Mouse (Mus musculus): ENCODE measurements around the gene Trim30b.
"Not testable (repeated sequence)": the region's sequence is repeated elsewhere in the genome, so short reads cannot be mapped to it uniquely, and the experiment has no call there.

Gene Trim30b

GRCm38 (mm10) chr7:104369736-104370414 is at the start of gene Trim30b:
TSS of gene Trim30b (minus strand) at chr7:104369884.
- in situ Hi-C loops (cut with MboI, MseI): loop anchor here (5.0 to 10.0 kb wide), 2 partner anchors 232 to 235 kb away; partner anchors contain the start of gene Olfr655 (in 2 of the 2)

DNA sequence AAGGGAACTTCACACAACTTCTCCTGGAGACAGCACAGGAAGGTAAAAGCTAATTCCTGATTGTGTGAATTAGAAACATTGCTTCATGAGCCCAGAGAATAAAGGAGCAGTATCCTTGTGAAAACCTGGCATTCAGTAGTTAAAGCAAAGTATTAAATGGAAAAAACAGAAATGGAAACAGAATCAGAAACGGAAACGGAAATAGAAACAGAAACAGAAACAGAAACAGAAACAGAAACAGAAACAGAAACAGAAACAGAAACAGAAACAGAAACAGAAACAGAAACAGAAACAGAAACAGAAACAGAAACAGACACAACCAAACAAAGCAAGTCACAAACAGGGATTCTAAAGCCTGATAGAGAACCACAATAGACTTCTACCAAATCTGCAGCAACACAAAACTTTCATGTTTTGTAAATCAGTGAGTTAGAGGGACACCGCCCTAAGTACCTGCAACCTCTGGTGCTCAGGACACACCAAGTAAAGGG is 34.8 kb upstream of the Trim30b start:
- in situ Hi-C loops (cut with MboI, MseI): no loop called here

- in situ Hi-C loops (cut with MboI, MseI): no loop called here
These were observed 31.5 kb upstream of the Trim30b start for GRCm38 (mm10) chr7:104401140-104401539.

DNA sequence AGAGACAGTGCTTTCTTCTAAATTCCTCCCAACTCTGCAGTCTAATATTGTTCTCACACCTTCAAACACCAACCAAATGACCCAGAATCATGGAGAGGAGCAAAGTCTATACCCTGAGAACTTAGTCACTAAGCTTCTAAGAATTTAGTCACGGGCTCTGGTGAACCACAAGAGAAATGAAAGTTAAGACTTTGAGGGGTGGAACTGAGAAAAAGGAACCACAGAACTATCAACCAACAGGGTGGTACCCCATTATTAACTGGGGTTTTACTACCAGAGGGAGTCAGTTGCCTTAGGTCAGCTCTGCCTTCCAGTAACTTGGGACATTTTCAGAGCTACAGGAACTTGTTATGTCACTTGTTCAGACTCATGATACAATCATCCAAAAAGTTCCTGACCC is 31.0 kb upstream of the Trim30b start, which contains the start of gene Trim30c:
Gene Trim30c (minus strand): TSS at position 140 of the 400 bp plus-strand sequence.
- in situ Hi-C loops (cut with MboI, MseI): no loop called here

DNA sequence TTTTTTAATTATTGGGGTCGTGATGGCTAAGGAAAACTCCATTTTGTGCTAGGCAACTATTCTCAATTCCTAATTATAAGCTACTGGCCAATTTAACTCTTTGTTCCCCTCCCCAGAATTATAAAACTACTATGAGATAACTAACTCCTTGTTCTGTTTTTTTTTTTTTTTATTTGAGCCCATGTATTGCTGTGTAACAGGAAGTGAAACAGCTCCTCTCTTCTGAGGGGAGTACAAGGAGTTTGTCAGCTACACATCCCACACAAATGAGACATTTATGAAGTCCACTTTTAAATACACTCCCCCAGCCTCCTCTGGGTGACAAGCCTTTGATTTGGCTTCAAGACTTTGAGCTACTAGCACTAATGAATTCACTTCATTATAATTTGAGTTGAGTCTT is 28.8 kb upstream of the Trim30b start:
- in situ Hi-C loops (cut with MboI, MseI): no loop called here

DNA sequence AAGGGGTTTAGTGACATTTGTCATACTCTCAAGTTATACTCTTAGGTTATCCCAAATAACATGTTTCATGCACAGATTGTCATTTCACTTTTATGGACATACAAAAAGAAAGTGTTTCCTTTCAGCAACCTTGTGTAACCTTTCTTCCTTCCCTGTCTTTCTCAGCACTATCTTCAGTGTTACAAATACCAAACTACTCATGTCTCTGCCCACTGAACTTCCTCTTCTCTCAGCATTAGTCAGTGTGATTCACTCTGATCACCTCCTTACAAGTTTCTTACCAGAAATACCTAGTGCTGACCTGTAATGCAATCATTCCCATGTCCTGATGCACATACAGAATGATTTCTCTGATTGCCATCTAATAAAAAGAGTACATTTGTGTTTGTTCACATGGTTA is 3.3 kb downstream of the Trim30b start:
- in situ Hi-C loops (cut with MboI, MseI): loop anchor here in 1 of 2 experiments (5.0 kb wide), 1 partner anchor 236 kb away; the partner anchor contains the start of gene Olfr655

GRCm38 (mm10) chr7:104353600-104353967 is 16.1 kb downstream of the Trim30b start:
- in situ Hi-C loops (cut with MboI, MseI): loop anchor here in 1 of 2 experiments (5.0 kb wide), 1 partner anchor 36 kb away; the partner anchor contains the start of gene Trim12a

- in situ Hi-C loops (cut with MboI, MseI): loop anchor here in 1 of 2 experiments (5.0 kb wide), 1 partner anchor 36 kb away; the partner anchor contains the start of gene Trim12a
These were observed 16.7 kb downstream of the Trim30b start, which contains the start of gene Trim12c for GRCm38 (mm10) chr7:104352717-104353599. TSS of gene Trim12c (minus strand) at chr7:104353362.

DNA sequence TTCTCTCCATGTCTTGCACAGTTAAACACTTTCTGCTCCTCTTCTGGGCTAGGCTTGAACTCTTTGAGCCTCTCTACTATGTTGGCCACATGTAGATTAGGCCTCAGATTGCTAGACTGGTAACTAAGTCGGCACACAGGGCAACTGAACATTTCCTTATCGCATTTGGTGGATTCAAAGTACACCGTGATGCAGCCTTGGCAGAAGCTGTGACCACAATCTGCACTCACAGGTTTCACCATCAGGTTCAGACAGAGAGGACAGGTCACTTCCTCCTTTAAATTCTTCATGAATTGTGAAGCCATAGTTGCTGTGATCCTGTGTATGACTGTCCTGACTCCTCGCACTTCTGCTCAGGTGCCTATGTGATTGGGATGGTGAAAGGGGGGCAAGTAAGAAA is 21.6 kb downstream of the Trim30b start:
- in situ Hi-C loops (cut with MboI, MseI): not testable (repeated sequence)

DNA sequence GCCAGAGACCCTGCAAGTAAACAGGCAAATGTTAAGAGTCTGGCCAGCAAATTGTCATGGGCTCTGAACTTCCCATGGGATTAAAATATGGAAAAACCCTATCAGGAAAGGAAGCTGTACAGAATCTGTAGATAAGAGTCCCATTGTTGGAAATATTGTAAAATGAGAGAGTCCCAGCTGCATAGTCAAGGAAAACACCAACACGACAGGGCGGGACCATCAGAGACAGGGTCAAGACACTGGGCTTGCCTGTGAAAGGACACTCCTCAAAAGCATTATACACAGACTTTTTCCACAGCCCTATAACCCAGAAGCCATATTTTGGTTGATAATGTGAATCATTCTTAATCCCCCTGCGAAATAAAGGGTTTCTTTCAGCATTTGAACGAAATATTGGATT is 28.9 kb downstream of the Trim30b start:
- in situ Hi-C loops (cut with MboI, MseI): not testable (repeated sequence)

- in situ Hi-C loops (cut with MboI, MseI): loop anchor here in 1 of 2 experiments (5.0 kb wide), 1 partner anchor 73 kb away; no protein-coding TSS in a partner anchor
These were observed 34.1 kb downstream of the Trim30b start for GRCm38 (mm10) chr7:104335547-104335946.

GRCm38 (mm10) chr7:104329171-104329570 is 40.5 kb downstream of the Trim30b start, which contains the start of gene Trim34b:
TSS of gene Trim34b (plus strand) at chr7:104329471.
- in situ Hi-C loops (cut with MboI, MseI): not testable (repeated sequence)

DNA sequence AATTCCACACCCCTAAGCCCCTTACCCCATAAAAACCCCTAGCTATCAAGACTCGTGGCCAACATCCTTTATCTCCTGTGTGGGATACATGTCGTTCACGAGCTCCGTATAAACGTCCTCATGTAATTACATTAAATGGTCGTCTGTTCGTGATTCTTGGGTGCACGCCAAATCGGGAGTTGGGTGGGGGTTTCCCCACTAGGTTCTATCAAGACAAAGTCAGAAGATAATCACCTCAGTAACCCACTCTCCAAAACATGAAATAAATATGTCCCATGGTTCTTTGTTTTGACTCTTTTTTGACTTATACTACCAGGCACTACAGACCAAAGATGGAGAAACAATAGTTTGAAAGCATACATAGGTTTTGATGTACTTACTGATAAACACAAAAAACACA is 47.7 kb downstream of the Trim30b start:
- in situ Hi-C loops (cut with MboI, MseI): no loop called here

GRCm38 (mm10) chr7:104315369-104316080 is 54.2 kb downstream of the Trim30b start, which contains the start of gene Trim12a:
TSS of gene Trim12a (minus strand) at chr7:104315466.
- in situ Hi-C loops (cut with MboI, MseI): loop anchor here (5.0 kb wide), 2 partner anchors 37 to 42 kb away; partner anchors contain the start of gene Trim12c (in 1 of the 2)

DNA sequence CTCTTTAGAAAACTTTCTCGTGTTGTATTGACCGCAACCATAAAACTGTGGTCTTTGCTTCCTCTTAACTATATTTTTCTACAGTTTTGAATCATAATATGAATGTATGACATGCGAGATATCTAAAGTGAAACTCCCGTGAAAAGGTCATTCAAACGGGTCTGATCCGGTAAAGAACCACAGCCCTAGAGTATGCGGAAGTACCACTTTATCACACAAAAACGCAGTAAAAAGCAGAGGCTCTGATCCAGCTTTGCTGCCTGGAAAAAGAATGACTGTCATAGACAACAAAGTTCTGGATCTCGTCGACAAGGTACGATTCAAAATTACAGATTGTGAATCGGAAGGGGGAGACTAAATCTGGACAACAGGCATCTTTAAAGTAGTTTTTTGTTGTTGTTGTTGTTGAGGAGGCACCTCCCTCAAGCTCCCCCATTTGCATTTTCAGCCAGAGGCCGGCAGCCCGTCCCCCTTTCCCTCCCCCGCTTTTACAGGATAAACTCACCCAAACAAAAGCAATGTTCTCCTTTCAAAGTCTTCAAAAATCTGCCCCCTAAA is 54.8 kb downstream of the Trim30b start:
- in situ Hi-C loops (cut with MboI, MseI): loop anchor here (5.0 kb wide), 2 partner anchors 37 to 42 kb away; partner anchors contain the start of gene Trim12c (in 1 of the 2)

Measured in T-helper 17 cell (primary cell).